Mouse (Mus musculus): ENCODE results near the gene Use1.

DNA sequence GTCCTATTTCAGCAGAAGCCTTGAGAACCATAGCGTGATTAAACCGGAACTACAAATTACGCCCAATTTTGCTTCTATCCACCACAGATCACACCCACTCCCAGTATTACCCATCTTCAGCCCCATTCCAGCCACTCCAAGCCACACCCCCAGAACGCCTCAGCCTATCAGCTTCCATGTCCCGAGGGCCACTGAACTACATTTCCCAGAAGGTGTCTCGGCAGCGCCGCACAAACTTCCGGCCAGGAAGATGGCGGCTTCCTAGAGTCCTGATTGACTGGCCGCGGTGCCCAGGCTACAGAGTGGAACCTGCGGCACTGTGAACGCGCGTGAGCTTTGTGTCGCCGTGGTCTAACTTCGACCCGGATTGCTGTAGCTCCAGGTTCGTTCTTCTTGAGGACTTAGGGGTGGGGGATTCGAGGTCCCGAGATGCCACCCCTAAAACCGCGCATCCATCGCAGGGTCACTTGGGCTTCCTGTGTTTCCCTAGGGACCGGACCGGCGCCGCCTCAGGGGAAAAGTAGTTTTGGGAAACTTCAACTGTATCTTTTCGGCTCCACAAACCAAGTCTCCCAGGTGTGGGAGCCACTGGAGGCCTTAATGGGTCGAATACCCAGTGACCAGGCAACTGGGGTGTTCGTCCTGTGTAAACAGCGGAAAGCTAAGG lies 30.1 kb downstream of the Use1 start, which contains the start of gene Babam1:
- no peak for TF ChIP-seq ZC3H11A (IDR thresholded peaks at IDR 0.05; ENCODE audit: borderline replicate concordance, low read depth, low read length)
- TF ChIP-seq CHD2 (IDR thresholded peaks at IDR 0.05; ENCODE audit: low read depth, low read length) = peak; percentile 27; the same call in 1 of the 2 replicates
